Mouse (Mus musculus) kidney, adult 8-10 months (tissue): ENCODE data around the gene Wdcp.
"Not testable (repeated sequence)": the region's sequence is repeated elsewhere in the genome, so short reads cannot be mapped to it uniquely, and the experiment has no call there.

Experiments
- DNase-seq, 2 experiments: peaks; one replicate each; pipeline ENCODE4 v3.0.0; 2022

Wdcp gene

DNA sequence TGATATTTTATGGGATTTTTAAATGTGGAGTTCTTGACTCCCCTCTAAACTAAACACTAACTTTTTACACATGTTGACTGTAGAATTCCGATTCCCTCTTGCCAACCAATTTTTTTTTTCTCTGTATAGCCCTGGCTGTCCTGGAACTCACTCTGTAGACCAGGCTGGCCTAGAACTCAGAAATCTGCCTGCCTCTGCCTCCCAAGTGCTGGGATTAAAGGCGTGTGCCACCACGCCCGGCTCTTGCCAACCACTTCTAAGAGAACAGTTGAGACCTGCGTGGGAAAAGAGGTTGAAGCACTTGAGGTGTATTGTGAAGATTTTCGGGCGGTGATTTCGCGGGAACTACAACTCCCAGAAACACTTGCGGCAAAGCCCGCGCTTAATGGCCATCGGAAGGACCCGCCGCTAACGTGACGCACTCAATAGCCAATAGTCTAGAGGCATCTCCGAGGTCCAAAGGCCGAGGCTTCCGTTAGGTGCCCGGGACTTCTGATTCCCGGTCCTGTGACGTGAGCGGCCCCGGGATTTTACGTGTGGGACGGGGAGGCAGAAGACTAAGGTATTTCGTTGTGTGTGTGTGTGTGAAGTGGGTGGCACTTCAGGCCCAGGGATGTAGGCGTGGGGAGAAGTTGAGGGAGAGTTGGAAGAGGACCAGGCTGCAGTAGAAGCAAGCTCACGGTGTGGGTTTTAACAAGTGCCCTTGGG lies at the start of gene Wdcp:
Wdcp (plus strand) TSS at position 414 of the 708 bp plus-strand sequence.
- DNase-seq = peak; percentile 91 to 92

DNA sequence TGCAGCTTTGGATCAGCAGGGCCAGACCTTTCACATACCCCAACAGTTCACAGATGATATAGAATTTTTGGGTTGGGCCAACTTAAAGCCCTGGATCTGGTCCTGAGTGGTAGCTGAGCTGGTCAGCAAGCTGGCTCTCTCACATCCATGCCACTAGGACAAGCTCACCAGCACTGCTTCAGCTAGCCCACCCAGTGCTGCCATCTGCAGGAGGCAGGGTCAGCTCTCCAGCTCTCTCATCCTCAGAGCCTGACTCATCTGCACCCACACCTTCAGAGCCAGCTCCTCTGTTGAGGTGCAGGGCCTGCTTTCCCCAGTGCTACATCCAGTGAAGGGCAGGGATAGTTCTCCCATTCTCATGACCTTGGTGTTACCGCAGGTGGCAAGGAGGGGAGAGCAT lies 49.4 kb upstream of the Wdcp start:
- peak in 1 of 2 experiments; percentile 48 for DNase-seq

DNA sequence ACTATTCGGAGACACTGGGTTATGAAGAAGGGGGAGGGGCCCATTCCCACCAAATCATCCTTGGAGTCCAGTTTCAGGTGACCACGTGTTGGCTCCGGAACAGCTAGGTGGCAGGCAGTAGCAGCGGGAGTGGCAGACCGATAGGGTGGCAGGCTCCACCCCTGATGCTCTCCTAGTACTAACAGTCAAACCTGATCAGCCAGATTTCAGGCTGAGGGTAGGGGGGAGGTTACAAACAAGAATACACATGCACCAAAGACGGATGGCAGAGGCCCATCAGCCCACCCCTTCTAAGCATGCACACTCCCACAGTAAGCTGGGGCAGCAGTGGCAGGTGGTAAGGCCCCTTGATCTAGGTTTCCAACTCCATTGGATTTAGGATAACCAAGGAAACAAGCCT lies 45.6 kb upstream of the Wdcp start:
- DNase-seq = not testable (repeated sequence)

DNA sequence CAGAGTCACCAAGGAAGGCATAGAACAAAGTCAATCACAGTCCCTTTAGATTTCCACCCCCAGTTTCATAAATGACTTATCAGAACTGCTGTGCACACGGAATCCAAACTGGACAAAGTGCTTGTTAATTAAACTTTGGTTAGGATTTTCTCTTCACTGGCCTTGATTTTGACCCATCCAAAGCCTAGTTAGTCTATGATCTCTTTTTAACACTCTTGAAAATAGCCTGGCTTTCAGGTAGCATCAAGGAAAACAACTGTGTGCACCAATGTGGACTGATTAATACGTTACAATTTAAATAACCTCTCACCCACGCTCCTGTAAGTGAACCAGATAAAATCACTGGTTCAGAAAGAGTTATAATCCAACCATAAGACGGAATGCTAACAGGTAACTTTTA lies 32.1 kb upstream of the Wdcp start:
- peak in 1 of 2 experiments; percentile 52 for DNase-seq

DNA sequence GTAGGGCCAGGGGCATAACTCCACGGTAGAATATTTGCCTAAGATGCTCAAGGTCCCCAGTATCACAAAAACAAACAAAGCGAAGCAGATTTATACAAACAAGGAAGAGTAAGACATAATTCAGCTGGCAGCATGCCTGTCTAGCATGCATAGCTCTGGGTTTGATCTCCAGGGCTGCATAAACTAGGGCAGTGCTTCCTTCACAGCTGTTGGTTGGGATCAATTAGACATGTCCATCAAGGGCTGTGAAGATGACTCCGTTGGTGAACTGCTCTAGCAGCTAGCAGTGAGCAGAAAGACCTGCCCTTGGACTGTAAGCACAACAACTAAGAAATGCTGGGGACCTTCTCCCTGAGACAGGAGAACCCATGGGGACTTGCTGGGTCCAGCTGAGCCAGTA lies 31.4 kb upstream of the Wdcp start:
- DNase-seq = no peak

DNA sequence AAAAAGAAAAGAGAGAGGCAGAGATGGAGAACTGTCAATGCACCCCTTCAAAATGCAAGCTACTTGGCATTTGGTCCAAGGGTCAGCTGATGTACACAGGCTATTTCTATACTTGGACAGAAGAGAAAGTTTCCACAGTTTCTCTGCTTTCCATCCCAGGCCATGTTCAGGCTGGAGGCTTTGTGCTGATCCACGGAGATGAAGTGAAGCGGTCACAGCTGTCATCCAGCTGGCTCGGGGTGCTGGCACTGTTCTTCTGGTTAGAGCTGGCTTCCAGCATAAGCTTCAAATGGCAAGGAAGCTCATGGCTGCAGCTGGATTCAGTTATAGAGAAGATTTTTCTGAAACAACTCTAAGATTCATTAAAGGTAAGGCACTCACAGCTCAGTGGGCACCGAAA lies 29.5 kb upstream of the Wdcp start:
- no peak for DNase-seq

DNA sequence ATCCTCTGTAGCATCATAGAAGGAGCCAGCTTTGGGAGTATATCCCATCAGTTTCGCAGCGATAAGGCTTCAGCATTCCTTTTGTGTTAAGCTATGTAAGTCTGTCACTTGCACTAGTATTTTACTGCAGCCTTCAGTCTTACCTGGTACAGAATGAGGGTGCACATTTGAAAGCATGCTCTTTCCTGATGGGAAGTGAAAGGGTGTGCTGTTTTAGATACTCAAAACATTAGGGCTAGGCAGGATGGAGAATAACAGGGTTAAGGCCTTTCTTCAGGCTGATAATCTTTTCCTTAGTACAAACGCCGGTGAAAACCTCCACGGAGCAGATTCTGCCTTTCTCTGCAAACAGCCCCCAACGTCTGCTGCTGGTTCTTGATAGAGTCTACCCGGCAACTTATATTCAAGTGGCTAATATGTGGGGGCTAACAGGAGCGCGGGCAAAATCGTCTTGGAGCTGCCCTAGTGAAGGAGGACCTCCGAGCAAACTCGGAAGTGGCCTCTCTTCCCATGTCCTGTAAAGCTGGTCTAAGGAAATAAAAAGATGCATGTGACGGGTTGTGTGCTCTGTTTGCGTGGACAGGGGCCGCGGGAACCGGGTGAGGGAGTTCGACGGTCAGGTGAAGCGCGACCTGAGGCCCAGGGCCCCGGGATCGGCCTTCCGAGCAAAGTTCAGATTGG lies 26.3 kb upstream of the Wdcp start:
- no peak for DNase-seq

DNA sequence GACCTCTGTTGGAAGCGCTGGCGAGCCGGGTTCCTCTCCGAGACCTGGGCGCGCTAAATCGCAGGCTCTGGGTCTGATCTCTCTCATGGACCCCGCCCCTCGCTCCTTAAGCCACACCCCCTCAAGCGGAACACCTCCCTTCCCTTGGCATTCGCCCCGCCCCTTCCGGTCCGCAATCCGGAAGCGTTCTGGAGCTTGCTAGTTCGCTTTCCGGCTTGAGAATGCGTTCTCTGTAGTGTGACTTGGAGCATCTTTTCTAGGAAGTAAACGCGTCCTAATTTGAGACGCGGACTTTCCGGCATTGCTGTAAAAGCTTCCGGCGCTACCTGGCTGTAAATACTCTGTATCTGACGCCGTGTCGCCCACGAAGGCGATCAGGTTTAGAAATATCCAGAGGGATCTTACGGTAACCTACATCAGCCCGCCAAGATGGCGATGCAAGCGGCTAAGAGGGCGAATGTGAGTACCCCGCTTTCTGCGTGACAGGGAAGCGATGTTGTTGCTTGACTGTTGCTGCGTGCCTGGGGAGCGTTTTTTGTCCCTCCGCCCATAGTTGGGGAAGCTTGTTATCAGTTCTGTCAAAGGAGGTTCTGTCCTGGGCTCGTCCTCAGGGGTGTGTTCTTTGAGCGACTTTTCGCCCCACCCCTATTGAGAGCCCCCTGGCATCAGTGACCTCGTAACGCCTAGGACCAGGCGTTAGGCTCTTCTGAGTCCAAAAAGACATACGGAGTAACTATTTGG lies 25.6 kb upstream of the Wdcp start, which contains the start of gene Sf3b6:
Sf3b6 (plus strand) TSS at position 184 of the 741 bp plus-strand sequence.
- peak; percentile 98 to 99 for DNase-seq

DNA sequence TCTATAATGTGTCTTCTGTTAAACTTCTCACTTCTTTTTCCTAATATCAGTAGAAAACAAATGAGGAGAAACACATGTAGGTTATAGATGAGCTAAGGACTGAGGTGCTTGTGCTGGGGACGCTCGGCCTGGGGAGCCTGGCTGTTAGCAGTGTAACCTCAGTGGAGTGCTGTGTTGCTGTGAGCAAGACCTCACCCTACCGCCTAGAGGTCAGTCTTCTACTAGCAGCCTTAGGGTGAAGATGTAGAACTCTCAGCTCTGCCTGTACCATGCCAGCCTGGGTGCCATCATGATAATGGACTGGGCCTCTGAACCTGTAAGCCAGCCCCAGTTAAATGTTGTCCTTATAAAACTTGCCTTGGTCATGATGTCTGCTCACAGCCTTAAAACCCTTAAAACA lies 15.8 kb upstream of the Wdcp start:
- no peak for DNase-seq

DNA sequence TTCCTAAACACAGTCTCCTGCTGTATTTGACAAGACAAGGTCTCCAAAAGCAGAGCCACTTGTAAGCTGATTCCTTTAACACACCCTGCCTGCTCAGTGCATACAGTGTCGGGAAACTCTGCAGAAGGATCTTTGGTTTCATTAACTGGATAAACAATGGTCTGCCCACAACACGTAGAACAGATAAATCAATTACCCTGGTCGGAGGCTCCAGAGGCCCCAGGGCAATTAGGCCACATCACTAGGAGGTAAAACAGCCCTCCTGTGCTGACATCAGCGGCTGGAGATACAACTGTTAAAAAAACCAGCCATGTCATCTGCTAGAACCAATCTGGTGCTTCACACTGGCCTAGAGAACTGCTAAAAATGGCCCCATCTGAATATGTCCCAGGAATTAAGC lies 6.1 kb upstream of the Wdcp start:
- DNase-seq = no peak

DNA sequence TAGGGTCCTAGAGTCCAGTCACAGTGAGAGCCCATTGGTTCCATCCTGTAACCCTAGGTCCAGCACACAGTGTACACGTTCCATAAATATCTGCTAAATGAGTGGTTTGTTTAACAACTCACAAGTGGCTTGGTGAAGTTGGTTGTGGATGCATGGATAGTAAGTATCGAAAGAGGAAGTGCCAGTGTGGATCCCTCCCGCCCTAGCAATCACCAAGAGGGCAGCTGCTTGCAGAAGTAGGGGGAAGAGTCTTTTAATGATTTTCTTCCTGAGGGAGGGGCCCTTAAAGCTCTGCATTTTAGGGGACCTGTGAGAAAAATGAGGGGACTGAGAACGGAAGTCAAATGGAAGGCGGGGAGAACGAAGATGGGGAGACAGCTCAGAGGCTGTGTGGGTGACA lies 3.1 kb upstream of the Wdcp start:
- no peak for DNase-seq

DNA sequence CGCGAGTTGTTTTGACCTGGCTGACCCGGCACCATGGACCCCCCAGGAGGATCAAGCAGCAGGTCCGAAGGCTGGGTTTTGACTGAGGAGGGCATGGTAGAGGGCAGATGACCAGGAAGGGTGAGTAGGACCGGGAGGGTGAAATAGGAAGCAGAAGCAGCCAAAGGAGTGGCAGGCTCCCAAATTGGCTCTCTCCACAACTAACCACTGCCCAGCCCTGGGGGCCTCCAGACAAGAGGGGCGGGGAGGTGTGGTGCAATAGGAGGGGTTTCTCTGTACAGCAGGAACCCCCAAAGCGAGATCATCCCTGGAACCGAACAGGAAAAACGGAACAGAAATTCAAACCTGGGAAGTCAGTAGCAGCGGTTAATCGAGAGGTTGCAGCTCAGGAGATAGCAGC lies 2.4 kb upstream of the Wdcp start:
- no peak for DNase-seq

DNA sequence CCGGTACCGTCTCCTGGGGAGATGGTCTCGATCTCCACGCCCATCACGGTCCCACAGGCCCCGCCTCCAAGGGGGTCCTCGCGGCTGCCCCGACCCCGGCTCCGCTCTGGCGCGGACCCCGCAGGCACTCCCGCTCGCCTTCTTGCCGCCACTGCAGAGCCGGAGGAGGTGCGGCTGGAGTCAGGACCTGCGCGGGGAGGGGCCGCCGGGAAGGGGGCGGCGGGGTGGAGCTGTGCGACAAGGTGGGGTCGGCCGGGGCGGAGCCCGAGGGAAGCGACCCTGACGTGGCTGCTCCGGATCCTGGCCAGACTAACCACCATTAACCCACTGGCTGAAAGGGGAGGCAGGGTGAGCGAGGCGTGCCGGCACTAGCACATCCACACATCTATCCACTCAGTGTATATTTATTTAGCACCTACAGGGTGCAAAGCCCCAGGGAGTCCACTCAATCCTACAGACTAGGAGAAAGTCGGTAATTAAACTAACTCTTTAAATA lies 1.7 kb upstream of the Wdcp start, which contains the start of gene Fkbp1b:
Fkbp1b (minus strand) TSS at position 200 of the 496 bp plus-strand sequence.
- DNase-seq = peak in 1 of 2 experiments; percentile 29

DNA sequence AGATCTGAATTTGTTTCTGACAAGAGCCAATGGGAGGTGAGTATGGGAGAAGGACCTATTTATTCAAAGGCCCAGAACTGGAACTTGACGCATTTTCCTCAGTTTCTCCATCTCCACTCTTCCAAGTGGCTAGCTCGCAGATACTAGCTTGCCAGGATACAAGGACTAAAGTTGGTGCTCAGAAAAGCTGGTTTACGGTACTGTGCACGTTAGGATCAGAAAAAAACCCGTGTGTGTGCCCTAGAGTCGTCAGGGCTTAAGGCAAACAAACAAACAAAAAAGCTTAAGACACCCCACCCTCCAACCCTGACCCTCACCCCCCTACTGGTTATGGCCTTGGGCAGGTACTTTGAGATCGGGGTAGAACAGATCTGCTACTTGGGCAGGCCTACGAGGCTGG lies 647 bp upstream of the Wdcp start:
- DNase-seq = no peak

DNA sequence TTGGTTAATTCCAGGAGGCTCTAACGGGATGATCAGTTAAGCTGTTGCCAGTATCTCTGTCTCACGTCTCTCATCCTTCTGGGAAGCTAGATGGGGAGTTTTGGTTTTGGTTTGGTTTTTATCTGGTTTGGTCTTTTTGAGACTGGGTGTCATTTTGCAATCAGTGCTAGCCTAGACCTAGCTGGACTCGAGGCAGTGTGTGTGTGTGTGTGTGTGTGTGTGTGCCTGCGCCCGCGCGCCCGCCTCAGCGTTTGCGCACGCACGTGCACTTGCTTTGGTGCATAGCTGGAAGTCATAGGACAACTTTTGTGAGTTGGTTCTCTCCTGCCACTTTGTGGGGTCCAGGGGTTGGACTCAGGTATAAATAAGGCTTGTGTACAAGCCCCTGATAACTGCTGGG lies 638 bp downstream of the Wdcp start:
- peak in 1 of 2 experiments; percentile 20 for DNase-seq

DNA sequence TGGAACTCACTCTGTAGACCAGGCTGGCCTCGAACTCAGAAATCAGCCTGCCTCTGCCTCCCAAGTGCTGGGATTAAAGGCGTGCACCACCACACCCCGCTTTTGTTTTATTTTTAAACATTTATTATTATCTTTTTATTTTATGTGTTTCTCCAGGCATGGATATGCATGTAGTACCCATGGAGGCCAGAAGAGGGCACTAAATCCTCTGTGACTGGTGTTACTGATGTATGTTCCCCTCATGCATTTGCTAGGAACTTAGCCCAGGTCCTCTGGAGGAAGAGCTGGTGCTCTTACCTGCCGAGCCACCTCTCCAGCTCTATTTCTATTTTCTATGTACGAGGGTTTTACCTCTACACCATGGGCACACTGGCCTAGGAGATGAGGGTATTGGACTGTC lies 13.1 kb downstream of the Wdcp start:
- DNase-seq = peak in 1 of 2 experiments; percentile 41

DNA sequence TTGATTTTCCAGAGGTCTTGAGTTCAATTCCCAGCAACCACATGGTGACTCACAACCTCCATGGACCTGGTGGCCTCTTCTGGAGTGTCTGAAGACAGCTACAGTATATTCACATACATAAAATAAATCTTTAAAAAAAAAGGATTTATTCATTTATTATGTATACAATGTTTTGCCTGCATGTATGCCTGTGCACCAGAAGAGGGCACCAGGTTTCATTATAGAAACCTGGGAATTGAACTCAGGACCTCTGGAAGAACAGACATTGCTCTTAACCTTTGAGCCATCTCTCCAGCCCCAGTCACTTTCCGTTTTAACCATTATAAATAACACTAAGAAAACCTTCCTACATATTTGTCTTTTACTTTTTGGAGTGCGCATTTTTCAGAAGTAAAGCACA lies 13.7 kb downstream of the Wdcp start:
- no peak for DNase-seq

DNA sequence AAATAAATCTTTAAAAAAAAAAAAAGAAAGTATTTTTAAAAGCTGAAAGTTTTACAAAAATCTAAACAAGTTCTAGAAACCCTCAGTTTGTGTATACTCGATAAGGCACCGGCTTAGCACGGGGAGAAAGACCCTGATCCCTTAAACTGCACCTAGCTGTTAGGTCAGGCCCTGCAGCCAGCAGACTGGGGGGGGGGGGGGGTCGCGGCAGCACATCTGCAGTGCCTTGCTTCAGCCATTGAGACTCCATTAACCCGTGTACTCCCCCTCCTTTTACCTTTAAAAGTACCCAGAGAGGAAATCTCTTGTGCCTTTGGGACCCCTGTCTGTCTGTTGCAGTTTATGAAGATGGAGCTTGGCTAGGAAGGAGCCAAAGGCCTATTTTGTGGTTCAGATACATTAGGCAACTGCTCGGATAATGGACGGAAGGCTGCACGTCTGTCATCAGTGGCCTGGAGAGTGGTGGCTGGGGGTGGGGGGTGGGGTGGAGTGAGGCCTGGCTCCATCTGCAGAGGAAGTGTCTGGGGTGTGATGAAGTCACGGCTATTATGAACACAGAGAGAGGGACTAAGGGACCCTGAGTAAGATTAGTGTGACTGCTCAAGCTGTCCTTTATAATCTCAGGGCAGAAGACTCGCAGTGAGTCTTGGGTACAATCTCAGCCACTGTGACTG lies 16.3 kb downstream of the Wdcp start:
- no peak for DNase-seq

DNA sequence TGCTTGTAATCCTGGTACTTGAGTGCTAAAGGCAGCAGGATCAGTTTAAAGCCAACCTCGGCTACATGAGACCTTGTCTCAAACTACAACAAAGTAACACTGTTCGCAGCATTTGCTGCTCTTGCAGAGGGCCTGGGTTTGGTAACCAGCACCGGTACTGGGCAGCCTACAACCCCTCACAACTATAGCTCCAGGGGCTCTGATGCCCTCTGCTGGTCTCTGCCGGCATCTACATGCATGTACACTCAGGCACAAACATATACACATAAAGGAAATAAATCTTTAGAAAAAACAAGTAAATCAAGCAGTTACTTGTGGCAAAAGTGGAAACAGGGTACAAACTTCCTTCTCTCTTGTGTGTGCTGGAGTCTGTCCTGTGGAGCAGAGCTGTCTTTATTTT lies 19.6 kb downstream of the Wdcp start:
- no peak for DNase-seq

DNA sequence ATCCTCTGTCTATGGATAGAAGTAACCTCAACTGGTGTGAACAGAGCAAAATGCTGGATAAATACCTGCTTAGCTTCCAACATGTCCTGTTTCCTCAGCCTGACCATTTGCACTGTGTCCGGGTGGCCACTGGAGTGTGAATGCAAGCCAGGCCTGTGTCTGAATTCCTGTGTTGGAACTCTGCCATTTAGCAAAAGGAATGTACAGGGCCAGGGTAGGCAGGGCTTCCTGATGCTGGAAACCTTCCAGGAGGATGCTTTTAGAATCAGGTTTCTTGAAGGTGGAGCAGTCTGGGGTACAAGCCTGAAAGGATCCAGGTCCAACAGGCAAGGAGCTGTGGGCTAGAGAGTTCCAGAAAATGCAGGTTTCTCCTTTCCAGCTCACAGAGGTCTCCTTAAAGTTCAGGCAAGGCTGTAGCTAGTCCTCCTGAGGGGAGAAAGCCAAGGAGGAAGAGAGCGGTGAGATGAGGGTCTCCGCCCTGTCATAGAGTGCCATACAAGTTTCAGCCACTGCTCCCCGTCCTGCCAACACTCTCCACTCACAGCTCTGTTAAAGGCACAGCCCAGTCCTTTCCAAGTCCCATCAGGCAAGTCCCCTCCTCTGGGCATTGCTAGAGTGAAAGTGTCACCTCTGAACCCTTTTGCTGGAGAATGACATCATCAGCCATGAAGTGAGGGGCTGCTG lies 20.7 kb downstream of the Wdcp start:
- DNase-seq = peak; percentile 72 to 92

DNA sequence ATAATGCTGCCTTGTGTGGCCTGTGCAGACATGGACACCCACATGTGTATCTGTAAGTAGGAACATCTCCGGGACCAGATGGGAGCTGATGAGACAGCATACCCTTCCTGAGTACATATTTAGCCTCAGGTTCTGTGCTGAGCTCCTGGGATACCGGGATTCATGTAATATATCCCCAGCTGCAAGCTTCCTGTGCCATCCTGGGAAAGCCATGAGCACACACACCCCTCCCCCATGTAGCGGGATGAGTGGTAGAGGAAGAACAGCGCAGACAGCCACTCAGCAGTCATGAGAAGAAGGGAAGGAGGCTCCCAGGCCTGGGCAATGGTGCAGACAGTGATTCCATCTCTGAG lies 21.2 kb downstream of the Wdcp start:
- DNase-seq = no peak

DNA sequence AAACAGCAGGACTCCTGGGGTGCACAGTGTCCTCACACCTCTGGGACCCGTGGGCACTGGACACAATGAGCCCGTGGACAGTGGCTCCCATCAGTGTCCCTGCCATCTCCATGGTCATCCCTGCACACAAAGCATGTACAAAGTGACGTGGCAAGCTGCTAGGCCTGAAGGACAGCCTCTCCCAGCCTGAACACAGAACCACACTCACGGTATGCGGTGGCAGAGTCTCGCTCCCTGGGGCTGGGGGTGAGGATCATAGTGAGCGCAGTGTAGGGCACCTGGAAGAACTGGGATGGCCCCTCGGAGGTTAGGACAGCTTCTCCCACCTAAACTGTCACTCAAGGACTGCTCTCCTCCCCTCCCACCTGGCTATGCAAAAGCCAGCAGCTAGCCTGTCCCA lies 25.8 kb downstream of the Wdcp start:
- no peak for DNase-seq

DNA sequence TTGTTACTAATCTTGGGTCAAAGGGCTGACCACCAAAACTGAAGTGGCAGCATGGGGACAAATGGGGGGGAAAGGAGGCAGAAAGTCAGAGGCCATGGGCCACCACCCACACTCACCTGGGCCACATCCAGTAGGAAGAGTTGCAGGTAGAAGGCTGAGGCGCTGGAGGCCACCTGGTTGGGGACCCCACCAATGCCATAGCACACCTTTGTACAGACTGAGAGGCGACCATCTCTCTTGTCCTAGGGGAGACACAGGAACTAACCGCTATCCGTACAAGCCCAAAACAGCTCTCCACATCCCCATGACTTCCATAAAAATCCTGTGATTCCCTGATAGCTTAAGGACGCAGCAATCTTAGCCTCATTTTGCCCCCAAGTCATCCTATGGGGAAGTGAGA lies 28.2 kb downstream of the Wdcp start:
- DNase-seq = no peak
